Mouse (Mus musculus): ENCODE results near the gene Asb6.

The Asb6 gene

GRCm38 (mm10) chr2:30833644-30834043 lies 3.5 kb upstream of the Asb6 start:
- DNase-seq = no peak

- DNase-seq = no peak
Measured at GRCm38 (mm10) chr2:30829315-30829714, 818 bp downstream of the Asb6 start.

DNA sequence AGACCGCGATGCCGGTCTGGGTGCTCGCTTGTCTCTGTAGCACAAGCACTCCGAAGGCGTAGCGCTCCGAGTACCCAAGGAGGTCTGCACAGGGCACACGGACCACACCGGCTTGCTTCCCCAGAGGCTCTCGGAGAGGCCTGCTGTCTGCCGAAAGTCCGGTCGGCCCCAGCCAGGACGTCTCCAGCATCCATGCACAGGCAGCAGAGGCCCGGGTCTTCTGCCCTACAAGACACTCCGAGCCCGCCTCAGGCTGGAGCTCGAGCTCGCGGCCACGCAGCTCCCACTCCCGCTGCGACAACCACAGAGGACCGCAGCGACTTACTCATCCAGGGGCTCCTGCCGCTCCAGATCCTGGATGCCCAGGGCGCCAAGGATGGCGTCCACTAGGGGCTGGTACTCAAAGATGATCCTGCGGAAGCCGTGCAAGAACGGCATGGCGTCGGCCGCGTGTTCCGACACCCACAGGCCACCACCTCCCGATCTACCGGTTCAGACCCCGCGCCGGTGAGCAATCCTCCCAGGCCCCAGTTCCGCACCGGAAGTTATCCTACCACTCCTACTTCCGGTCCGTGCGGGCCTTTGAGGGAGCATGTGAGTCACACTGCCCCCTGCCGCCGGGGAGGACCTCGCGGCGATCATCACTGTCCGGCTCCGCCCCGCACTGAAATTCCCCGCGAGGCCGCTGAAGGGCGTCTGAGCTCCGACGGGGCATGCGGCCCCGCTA lies 2.2 kb downstream of the Asb6 start:
- DNase-seq = peak; percentile 94

DNA sequence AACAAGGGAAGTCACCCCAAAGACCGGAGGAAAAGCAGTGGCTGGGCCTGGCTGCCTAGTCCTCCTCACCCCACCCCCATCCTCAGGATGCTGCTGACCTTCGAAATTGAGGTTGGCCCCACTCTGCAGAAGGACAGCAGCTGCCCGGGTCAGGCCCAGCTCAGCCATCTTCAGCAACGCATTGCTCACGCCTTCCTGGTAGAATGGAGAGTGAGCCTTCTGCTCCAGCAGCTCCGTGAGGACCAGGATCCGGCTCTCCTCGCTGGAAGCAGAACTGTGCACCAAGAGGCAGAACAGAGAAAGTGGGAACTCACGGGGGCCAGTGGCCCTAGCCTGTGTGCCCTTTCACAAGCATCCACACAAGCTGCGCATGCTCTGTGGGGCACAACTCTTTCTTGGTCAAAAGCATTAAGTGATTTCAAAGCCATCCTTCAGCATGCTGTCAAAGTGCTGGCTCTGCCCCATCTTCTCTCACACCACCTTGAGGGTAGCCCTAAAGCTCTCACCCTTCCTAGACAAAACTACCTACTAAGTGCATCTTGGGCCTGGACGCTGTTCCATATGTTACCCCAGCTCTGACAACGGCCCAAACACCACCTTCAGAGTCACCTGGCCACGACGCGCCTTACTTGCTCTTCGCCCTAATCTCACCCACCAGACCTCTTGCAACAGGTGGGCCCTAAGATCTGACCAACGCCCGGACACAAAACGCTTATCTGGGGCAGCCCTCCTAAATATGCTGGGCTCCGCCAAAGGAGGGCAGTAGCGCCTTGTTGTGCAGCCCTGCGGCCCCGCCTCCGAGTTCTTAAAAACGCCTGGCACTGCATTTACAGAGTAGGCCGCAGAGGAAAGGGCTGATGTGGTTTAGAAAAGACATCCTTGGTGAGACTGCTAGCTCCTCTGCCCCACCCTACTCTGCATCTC lies 3.0 kb downstream of the Asb6 start:
- DNase-seq = no peak

DNA sequence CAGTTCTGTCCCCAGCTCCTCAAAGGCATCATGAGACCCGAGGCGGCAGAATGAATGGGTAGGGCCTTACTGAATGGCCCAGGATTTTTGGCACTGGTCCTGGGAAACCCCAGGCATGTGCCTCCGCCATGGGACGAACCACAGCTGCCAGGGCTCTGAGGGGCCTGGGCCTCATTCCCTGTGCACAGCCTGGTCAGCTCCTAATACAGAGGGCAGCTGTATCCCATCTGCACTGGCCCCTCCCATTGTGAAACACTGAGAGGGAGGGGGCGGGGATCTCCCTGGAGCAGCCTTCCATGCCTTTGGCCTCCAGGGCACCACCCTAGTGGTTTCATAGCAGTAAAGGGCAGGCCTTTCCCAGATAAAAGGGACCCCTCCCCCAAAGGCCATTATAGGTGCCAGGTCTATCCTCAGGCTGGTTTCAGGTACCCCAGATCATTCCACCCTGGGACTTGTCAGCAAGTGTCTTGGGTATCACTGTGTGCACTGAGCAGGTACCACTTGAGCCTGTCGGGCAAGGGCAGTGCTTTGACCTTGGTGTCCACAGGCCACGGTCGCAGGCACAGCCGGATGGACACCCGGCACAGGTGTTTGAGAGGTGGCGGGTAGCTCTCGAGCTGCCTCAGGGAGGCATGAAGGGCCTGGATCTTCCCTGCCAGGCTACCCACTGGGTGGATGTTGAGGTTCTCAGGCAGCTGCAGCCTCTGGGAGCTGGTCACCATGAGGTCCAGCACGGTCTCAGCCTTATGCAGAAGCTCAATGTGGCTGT lies 6.6 kb downstream of the Asb6 start:
- no peak for DNase-seq

- DNase-seq = no peak
Measured at GRCm38 (mm10) chr2:30822460-30822859, 7.7 kb downstream of the Asb6 start.

GRCm38 (mm10) chr2:30821073-30821472 lies 9.1 kb downstream of the Asb6 start:
- no peak for DNase-seq

- DNase-seq = no peak
Measured at GRCm38 (mm10) chr2:30819873-30820272, 10.3 kb downstream of the Asb6 start.

DNA sequence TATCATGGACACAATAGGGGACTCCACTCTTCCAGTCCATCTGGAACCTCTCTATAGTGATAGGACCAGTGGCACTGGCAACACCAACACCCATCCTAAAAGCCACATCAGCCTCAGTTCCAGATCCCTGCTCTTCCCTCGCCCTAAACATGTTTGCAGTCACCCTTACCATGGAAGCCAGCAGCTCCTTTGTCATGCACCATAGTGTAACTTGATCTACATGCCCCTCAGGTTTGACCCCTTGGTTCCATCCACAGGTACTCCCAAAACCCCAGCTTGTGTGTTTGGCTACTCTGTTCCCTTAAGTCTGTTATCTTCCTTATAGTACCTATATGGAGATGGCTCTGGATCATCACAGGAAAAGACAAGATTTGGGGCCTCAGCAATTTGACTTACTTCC lies 13.8 kb downstream of the Asb6 start:
- no peak for DNase-seq

DNA sequence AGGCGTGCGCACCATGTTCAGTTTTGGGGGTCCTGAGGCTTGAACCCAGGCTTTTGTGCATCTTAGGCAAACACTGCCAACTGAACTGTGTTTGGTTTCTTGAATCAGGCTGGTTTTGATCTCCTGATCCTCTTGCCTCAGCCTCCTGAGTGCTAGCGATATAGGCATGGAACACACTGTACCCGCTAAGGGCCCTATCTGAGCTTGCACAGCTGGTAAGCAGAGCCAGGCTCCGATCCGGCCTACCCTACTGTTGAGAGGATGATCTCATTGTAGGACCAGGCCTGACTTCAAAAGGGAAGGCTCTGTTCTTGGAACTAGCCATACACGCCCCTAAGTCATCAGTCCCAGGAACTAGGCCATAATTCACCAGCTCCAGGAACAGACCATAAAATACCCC lies 19.6 kb downstream of the Asb6 start:
- DNase-seq = no peak

- DNase-seq = no peak
Measured at GRCm38 (mm10) chr2:30809503-30809902, 20.6 kb downstream of the Asb6 start.

- no peak for DNase-seq
Measured at GRCm38 (mm10) chr2:30808296-30808655, 21.9 kb downstream of the Asb6 start.

DNA sequence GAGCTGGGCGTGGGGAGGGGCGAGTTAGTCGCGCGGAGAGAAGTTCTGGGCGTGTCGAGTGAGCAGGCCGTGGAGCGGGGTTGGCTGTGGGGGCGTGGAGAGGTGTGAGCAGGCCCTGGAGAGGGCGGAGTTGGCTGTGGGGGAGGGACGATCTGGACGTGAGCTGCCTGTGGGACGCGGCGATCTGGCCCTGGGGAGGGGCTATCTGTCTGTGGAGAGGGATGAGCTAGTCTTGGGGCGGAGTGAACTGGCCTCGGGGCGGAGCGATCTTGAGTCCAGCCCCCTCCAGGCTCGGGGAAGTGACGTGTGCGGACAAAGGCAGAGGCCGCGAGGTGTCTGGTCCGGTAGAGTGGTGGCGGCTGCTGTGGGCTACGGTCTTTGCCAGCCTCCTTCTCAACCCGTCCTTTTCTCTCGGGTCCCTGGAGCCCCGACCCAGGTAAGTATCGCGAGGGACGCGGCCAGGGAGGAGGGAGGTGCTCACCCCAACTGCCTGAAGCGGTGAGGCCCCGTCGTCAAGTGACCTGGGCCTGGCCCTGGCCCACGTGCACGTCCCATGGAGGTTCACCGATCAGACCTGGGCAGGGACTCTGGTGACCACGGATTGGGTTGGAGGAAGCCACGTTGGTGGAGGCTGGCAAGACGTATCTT lies 22.4 kb downstream of the Asb6 start, which contains the start of gene Ntmt1:
Ntmt1 (plus strand) TSS at position 179 of the 648 bp plus-strand sequence.
- DNase-seq = peak; percentile 99

- DNase-seq = no peak
Measured at GRCm38 (mm10) chr2:30807147-30807647, 22.9 kb downstream of the Asb6 start.

DNA sequence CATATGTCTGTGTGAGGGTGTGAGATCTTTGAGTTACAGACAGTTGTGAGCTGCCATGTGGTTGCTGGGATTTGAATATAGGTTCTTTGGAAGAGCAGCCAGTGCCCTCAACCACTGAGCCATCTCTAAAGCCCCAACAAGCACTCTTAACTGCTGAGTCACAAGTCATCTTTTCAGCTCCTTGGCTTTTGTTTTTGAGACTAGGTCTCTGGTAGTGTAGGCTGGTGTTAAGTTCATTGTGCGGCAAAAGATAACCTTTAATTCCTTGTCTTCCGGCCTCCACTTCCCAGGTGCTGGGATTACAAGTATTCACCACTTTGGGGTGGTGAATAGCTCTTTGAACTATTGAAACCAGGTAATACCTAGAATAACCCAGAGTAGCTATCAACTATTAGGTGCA lies 24.1 kb downstream of the Asb6 start:
- no peak for DNase-seq

- no peak for DNase-seq
Measured at GRCm38 (mm10) chr2:30803604-30804003, 26.5 kb downstream of the Asb6 start, which contains the start of gene 1700001O22Rik. TSS of gene 1700001O22Rik (minus strand) at chr2:30803661.

GRCm38 (mm10) chr2:30801067-30801852 lies 28.9 kb downstream of the Asb6 start:
- no peak for DNase-seq

- DNase-seq = no peak
Measured at GRCm38 (mm10) chr2:30800671-30801066, 29.5 kb downstream of the Asb6 start.

DNA sequence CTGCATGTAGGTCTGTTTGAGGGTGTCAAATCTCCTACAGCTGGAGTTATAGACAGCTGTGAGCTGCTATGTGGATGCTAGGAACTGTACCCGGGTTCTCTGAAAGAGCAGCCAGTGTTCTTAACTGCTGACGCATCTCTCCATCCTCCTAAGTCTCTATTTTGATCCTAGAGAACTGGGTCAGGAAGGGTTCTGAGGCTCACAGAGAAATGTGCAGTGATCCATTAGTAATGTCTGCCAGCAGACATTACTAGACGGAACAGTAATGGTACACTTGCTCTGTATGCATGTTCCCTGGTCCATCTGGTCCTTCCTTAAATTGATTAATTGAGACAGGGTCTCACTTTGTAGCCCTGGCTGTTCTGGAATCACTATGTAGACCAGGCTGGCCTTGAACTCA lies 30.7 kb downstream of the Asb6 start:
- DNase-seq = no peak

- peak; percentile 95 for DNase-seq
Measured at GRCm38 (mm10) chr2:30796382-30796781, 33.8 kb downstream of the Asb6 start.

- no peak for DNase-seq
Measured at GRCm38 (mm10) chr2:30795889-30796275, 34.3 kb downstream of the Asb6 start.

Measured in right cerebral cortex, adult 18-20 months (tissue).